Mouse (Mus musculus) hindbrain, embryonic 16.5 days (tissue): Measurements from ENCODE around the gene Trmt2b. TPM values are rescaled to one million over a fixed set of nuclear protein-coding genes. Genes with fewer than 3 reads are reported as not detected.

Source experiments
- ATAC-seq: fragments of 200-750 bp; cut with Nextera tagmentation; 2 replicates; pipeline ENCODE4 v1.8.0; 2017; ENCODE audit warnings: moderate TSS enrichment, moderate library complexity
- H3K27ac ChIP-seq: fragments of 300-500 bp; sonication (generic); 2 replicates; pipeline ENCODE4 v1.5.1; 2014; ENCODE audit warnings: low read depth, mild to moderate bottlenecking, control low read depth, low read length, moderate library complexity
- H3K27me3 ChIP-seq: fragments of 300-500 bp; sonication (generic); replicated peaks from 2 replicates; pipeline ENCODE4 v1.6.1; 2014; ENCODE audit warnings: low read length; ENCODE audit not compliant: control insufficient read depth, insufficient read depth
- H3K36me3 ChIP-seq: fragments of 300-500 bp; sonication (generic); 2 replicates; pipeline ENCODE4 v1.6.1; 2014; ENCODE audit warnings: mild to moderate bottlenecking, low read length, moderate library complexity, mixed read lengths; ENCODE audit not compliant: control insufficient read depth, insufficient read depth
- H3K4me1 ChIP-seq: fragments of 300-500 bp; sonication (generic); 2 replicates; pipeline ENCODE4 v1.6.1; 2014; ENCODE audit warnings: low read depth, low read length; ENCODE audit not compliant: control insufficient read depth, insufficient read depth
- H3K4me2 ChIP-seq: fragments of 300-500 bp; sonication (generic); 2 replicates; pipeline ENCODE4 v1.6.1; 2014; ENCODE audit warnings: mild to moderate bottlenecking, low read length, control low read depth, moderate library complexity
- H3K4me3 ChIP-seq: fragments of 300-500 bp; sonication (generic); 2 replicates; pipeline ENCODE4 v1.5.1; 2014; ENCODE audit warnings: mild to moderate bottlenecking, low read length, control low read depth, moderate library complexity
- H3K9ac ChIP-seq: fragments of 300-500 bp; sonication (generic); 2 replicates; pipeline ENCODE4 v1.6.1; 2014; ENCODE audit warnings: low read depth, mild to moderate bottlenecking, control low read depth, low read length, moderate library complexity
- H3K9me3 ChIP-seq: fragments of 300-500 bp; sonication (generic); 2 replicates; pipeline ENCODE4 v1.6.1; 2014; ENCODE audit warnings: mild to moderate bottlenecking, low read length, moderate library complexity; ENCODE audit not compliant: control insufficient read depth
- WGBS: fragments of 180-500 bp; shearing (Covaris S2); extraction: QIAGEN DNeasy Blood & Tissue Kit; methylation state at CpG from one replicate; pipeline ENCODE4 v1.1.7; 2014; 5-methylcytosine and 5-hydroxymethylcytosine counted together
- polyA plus RNA-seq: library from polyadenylated mRNA; unstranded; fragments of >200 nt; fragmentation: Nextera tagmentation; extraction: Ambion mirVana; gene quantifications from 2 replicates; pipeline ENCODE4 v1.2.1, GENCODE M21; 2015

Gene Trmt2b
- polyA plus RNA-seq, 1 experiment from 2014 or later, result 7.5 TPM

DNA sequence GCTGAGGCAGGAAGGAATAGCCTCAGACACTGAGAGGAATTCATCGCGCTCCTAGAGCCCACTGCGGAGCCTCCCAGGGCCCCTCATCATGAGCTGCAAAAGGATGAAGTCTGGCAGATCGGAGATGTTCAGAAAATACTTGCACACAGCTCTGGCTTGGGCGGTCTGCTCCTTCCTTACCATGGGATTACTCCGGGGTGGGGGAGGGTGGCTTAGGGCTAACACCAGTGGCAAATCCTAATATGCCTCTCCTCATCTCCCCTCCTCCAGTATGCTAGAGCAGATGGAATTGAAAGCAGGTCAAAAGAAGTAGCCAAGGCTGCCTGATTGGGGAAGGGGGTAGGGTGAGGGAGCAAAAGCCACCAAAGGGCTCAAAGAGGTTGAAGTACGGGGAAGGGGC, 20.0 kb upstream of the Trmt2b start:
- Histone ChIP-seq H3K27me3 (no peaks in the 10 kb centered on the region; the same call in none of the 2 replicates), H3K4me1 (no peaks in the 10 kb centered on the region), H3K9ac (peak overlapping the region; percentile 70), H3K36me3 (no peaks in the 10 kb centered on the region), H3K4me2 (peak overlapping the region; percentile 57), H3K4me3 (peak overlapping the region; percentile 54), H3K9me3 (no peaks in the 10 kb centered on the region), H3K27ac (peak overlapping the region; percentile 72)
- ATAC-seq, result peak; percentile 48
- 26% methylated on average over 7 of the region's 7 CpGs for WGBS

DNA sequence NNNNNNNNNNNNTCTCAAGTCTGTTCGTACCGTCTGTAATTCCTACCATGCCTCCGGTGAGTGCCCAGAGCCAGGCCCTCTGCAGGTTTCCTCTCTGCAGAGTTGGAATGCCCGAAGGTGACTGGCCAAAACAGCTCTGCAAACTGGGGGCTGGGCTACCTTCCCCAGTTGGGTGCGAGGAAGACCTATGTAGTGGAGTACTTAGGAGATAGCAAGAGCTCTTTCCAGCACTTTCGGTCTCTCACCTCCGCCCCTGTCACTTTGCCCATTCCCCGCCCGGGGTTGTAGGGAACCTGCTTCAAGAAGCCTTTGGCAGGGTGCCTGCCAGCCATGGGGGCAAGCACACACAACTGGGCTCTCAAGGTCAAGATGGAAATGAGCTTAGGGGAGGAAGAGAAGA, 19.5 kb upstream of the Trmt2b start:
- Histone ChIP-seq H3K36me3 (no peaks in the 10 kb centered on the region), H3K9ac (peak overlapping the region; percentile 70), H3K9me3 (no peaks in the 10 kb centered on the region), H3K4me3 (peak overlapping the region; percentile 54), H3K27ac (peak overlapping the region; percentile 72), H3K27me3 (no peaks in the 10 kb centered on the region; the same call in none of the 2 replicates), H3K4me2 (peak overlapping the region; percentile 57), H3K4me1 (no peaks in the 10 kb centered on the region)
- peak; percentile 32; the same call in 1 of the 2 replicates for ATAC-seq
- 33% methylated on average over 9 of the region's 9 CpGs for WGBS

DNA sequence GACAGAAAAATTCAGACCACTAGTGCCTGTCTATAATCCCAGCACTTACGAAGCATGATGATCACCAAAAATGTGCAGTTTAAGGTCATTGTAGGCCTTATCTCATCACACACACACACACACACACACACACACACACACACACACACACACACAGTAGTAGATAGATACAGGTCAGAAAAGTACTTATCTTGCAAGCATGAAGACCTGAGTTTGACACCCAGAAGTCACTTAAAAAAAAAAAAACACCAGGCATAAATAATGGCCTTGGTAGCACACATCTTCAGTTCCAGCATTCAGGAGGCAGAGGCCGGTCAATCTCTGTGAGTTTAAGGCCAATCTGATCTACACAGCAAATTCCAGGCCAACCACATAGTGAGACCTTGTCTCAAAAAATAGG, 10.5 kb upstream of the Trmt2b start:
- no peak overlapping the region for H3K4me3 ChIP-seq
- H3K36me3 ChIP-seq, result no peaks in the 10 kb centered on the region
- no peaks in the 10 kb centered on the region for H3K27me3 ChIP-seq
- no peak for ATAC-seq
- no peaks in the 10 kb centered on the region for H3K9me3 ChIP-seq
- H3K9ac ChIP-seq, result no peak overlapping the region
- no peaks in the 10 kb centered on the region for H3K4me1 ChIP-seq
- H3K27ac ChIP-seq, result no peak overlapping the region
- 100% methylated on average over 2 of the region's 2 CpGs for WGBS
- H3K4me2 ChIP-seq, result no peak overlapping the region

DNA sequence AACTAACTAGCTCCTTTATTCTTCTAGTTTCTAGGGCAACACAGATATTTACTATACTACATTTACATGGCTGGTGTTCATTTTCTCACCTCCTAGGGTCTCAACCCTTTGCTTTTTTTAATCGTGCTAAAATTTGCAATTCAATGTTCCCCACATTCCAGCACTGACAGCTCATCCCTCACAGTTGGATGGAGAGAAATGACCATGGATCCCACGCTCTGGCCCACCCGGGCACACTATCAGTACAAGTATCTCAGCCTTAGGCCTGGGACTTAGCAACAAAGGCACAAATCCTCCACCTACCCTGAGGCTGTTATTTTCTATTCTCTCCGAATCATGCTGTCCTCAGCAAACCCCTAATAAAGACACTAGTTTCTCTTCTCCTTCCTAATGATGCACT, 9.0 kb upstream of the Trmt2b start:
- ATAC-seq, result 0 out of 2 replicates have a peak, but pooled peaks have one; percentile 27
- no peaks in the 10 kb centered on the region for H3K36me3 ChIP-seq
- H3K27ac ChIP-seq, result no peak overlapping the region
- H3K9me3 ChIP-seq, result no peaks in the 10 kb centered on the region
- H3K9ac ChIP-seq, result no peak overlapping the region
- 30% methylated on average over 4 of the region's 4 CpGs for WGBS
- no peak overlapping the region for H3K4me2 ChIP-seq
- no peak overlapping the region for H3K4me3 ChIP-seq
- H3K4me1 ChIP-seq, result no peaks in the 10 kb centered on the region
- no peaks in the 10 kb centered on the region for H3K27me3 ChIP-seq

DNA sequence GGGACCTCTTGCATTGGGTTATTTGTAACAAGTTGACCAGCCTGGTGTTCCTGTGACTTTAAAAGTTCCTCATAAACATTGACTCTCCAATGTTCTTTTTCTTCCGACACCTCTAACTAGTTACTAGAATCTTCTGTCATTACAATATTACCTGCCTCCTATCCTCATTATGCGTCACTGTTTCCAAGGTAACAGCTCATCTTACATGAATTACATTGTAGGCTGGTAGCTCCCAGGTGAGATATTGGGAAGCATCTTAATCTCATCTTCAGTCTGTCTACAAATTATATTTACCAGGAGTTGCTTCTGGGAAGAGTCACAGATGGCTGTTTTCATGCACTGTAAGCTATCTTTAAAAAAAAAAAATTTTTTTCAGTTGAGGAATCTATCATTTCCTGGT, 8.3 kb upstream of the Trmt2b start:
- Histone ChIP-seq H3K9me3 (no peaks in the 10 kb centered on the region), H3K36me3 (no peaks in the 10 kb centered on the region), H3K9ac (no peak overlapping the region), H3K4me1 (no peaks in the 10 kb centered on the region), H3K4me3 (no peak overlapping the region), H3K4me2 (no peak overlapping the region), H3K27me3 (no peaks in the 10 kb centered on the region), H3K27ac (no peak overlapping the region)
- 67% methylated on average over 2 of the region's 2 CpGs for WGBS
- ATAC-seq, result peak; percentile 56; the same call in 1 of the 2 replicates

DNA sequence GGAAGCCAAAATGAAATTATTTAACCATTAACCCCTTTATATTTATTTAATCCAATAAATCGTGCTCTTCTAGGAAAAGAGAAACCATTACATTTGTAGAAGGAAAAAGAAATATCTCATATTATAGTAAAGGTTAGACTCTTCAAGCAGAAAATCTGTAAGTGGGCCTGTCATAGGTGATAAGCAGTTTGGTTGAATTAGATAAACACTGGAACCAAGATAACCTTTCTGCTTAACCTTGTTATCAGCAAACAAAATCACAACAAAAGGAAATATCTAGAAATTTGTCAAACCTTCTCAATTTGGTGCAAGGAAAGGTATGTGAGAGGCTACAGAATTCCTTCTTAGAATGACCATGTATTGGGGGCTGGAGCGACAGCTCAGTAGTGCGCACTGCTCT, 3.7 kb upstream of the Trmt2b start:
- Histone ChIP-seq H3K9ac (no peak overlapping the region), H3K4me3 (no peak overlapping the region), H3K4me1 (no peaks in the 10 kb centered on the region), H3K9me3 (no peaks in the 10 kb centered on the region), H3K36me3 (no peaks in the 10 kb centered on the region), H3K27ac (no peak overlapping the region), H3K4me2 (no peak overlapping the region), H3K27me3 (no peaks in the 10 kb centered on the region; the same call in 1 of the 2 replicates)
- no peak for ATAC-seq
- 94% methylated on average over 3 of the region's 3 CpGs for WGBS

DNA sequence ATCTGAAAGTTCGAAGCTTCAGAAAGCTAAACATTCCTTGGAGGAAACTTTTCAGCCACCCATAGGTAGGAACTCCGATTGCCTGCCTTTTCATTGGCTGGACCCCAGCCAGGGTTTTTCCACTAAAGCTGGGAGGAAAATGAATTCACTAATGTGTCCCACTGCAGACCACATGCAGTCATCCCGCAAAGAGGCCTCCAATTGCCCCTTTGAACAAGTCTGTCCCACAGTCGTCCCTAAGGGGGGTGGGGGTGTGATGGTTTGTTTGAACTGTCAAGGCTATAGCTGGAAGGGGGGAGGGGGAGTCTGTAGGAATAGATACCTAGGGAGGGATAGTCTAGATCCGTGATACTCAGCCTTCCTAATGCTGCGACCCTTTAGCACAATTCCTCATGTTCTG, 1.1 kb downstream of the Trmt2b start:
- H3K36me3 ChIP-seq, result no peaks in the 10 kb centered on the region
- H3K9me3 ChIP-seq, result no peaks in the 10 kb centered on the region
- H3K27ac ChIP-seq, result no peak overlapping the region
- H3K4me3 ChIP-seq, result no peak overlapping the region
- no peaks in the 10 kb centered on the region; the same call in 1 of the 2 replicates for H3K27me3 ChIP-seq
- H3K9ac ChIP-seq, result no peak overlapping the region
- peak overlapping the region; percentile 17 for H3K4me2 ChIP-seq
- H3K4me1 ChIP-seq, result no peaks in the 10 kb centered on the region
- ATAC-seq, result no peak
- 15% methylated on average over 6 of the region's 6 CpGs for WGBS

DNA sequence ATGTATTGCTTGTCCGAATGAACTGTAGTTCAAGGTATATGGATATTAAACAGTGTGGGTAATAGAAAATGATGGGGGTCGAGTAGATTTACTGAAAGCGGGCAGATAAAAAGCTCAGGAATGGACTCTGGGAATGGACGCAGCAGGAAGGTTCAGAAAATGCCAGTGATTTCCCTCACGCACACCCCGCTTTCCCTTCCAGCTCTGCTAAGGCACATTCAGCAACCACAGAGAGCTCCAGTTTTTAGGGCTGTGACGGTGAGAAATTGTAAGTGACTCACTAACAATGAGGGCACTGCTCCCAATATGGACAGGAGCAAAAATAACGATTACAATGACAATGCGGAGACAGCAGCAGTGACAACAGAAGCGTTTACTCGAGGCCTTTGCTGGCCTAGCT, 14.7 kb downstream of the Trmt2b start:
- Histone ChIP-seq H3K4me3 (no peak overlapping the region), H3K4me1 (no peaks in the 10 kb centered on the region), H3K4me2 (no peak overlapping the region; the same call in 1 of the 2 replicates), H3K27me3 (no peaks in the 10 kb centered on the region), H3K9me3 (no peaks in the 10 kb centered on the region; the same call in 1 of the 2 replicates), H3K9ac (no peak overlapping the region), H3K27ac (no peak overlapping the region), H3K36me3 (no peaks in the 10 kb centered on the region)
- WGBS, result 64% methylated on average over 11 of the region's 11 CpGs
- peak; percentile 72; the same call in 1 of the 2 replicates for ATAC-seq

DNA sequence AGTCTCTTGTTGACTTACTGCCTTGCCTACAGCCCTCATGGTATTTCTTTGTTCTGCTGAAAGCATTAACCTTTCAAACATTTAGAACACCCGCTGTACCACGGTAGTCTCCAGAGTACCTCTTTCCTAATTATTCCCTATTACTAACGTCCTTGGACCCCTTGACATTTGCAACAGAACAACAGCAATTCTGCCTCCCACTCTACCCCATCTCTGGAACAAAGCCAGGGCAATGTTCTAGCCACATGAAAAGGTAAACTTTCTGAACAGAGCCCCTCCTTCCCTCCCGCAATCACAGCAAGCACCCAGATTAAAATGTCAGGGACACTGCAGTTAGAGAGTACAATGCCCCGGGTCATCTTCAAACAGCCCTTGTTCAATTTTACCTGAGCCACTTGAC, 15.6 kb downstream of the Trmt2b start:
- Histone ChIP-seq H3K4me3 (no peak overlapping the region), H3K9ac (no peak overlapping the region), H3K4me2 (no peak overlapping the region), H3K9me3 (no peaks in the 10 kb centered on the region; the same call in 1 of the 2 replicates), H3K4me1 (no peaks in the 10 kb centered on the region), H3K27me3 (no peaks in the 10 kb centered on the region), H3K36me3 (no peaks in the 10 kb centered on the region), H3K27ac (no peak overlapping the region)
- 45% methylated on average over 5 of the region's 5 CpGs for WGBS
- no peak for ATAC-seq

DNA sequence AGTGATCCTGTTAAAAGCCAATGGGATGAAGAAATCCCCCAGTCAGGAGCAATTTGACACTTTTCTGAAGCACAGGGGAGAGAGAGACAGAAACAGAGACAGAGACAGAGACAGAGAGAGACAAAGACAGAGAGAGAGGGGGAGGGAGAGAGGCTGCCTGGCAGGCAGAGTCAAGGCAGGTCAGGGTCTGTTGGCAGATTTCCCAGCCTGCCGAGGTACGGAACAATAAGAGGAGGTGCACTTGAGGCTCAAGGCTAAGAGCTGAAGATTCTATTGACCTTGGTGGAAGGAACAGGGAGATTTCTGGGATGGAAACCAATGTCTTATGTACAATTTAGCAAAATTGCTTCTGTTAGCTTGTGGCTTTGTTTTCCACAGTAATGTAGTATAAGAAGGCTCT, 28.6 kb downstream of the Trmt2b start:
- 70% methylated on average over 2 of the region's 2 CpGs for WGBS
- Histone ChIP-seq H3K9me3 (0 out of 2 replicates have a peak, but pooled peaks cover 3% of the 10 kb centered on the region), H3K27me3 (no peaks in the 10 kb centered on the region), H3K36me3 (no peaks in the 10 kb centered on the region), H3K27ac (no peak overlapping the region), H3K4me1 (no peaks in the 10 kb centered on the region), H3K4me3 (no peak overlapping the region), H3K9ac (no peak overlapping the region), H3K4me2 (no peak overlapping the region)
- ATAC-seq, result no peak
